Mouse (Mus musculus) activated CD4-positive, CD25-positive, alpha-beta regulatory T cell, adult 4 months (primary cell): ENCODE measurements around the gene Tex21. TPM values are rescaled to one million over a fixed set of nuclear protein-coding genes. Genes with fewer than 3 reads are reported as not detected.
"Not testable (repeated sequence)": the region's sequence is repeated elsewhere in the genome, so short reads cannot be mapped to it uniquely, and the experiment has no call there.

Experiments used
- ATAC-seq: one replicate; pipeline ENCODE4 v1.8.0; 2017
- polyA plus RNA-seq, 2 experiments: library from polyadenylated mRNA; unstranded; fragments of 100-300 nt; shearing (Covaris generic); gene quantifications; one replicate each; pipeline ENCODE4 v1.2.1; 2017

Tex21 gene
- polyA plus RNA-seq, 2 experiments from 2014 or later: not detected

GRCm38 (mm10) chr12:76194526-76194925 lies 52.0 kb downstream of the Tex21 start:
- ATAC-seq: no peak

DNA sequence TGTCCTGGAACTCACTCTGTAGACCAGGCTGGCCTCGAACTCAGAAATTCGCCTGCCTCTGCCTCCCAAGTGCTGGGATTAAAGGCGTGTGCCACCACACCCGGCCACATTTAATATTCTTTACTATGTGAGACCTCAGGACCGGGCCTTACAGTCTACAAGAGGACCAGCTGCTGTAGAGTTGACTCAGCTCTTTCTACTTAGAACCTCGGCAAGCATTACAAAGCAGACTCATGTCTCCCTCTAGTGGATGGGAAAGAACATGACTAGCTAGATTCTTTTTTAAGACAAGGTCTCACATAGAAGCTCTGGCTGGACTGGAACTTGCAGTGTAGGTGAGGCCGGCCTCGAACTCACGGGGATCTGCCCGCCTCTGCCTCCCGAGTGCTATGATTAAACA lies 55.6 kb downstream of the Tex21 start:
- peak; percentile 63 for ATAC-seq

GRCm38 (mm10) chr12:76187849-76188248 lies 58.7 kb downstream of the Tex21 start:
- no peak for ATAC-seq

DNA sequence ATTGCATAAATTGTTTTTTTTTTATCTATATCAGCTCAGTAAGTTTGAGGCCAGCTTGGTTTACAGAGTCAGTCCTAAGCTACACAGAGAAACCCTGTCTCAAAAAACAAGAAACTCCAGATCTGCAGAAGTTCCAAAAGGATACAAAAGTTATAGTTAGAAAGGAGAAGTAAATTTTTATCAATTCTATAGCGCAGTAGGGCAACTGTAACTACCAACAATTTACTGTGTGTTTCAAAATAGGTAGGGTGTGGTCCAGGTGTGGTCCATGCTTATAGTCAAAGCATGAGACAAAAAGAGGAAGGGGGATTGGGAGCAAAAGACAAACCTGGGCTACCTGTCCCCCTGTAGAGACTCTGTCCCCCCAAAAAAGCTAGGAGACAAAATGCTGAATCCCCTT lies 60.1 kb downstream of the Tex21 start:
- ATAC-seq: no peak

DNA sequence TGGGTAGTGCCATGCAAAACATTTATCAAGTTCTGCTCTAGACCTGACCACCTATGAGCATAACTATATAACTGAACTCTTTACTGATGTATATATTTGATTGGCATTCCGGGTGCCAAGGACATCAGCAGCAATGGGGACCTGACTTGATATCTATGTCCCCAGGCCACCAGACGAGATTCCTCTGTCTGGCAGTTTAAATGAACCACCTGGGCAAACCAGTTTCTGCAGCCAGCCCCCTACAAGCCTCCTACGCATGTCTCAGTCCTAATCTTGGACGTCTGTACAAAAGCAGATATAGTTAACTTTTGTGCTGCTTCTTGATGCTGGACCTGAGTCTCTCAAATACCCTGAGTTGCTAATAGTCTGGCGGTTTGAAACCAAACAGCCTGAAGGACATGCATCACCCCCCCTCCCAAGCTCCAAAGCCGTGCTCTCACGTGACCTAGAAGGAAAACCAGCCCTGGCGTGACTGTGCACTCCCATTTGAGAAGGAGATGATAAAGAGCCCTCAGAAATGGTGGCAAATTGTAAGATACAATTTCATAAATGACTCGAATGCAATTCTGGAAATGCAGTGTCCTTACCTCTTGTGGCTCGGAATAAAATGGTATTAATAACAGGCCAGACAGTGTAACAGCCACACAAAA lies 61.3 kb downstream of the Tex21 start:
- no peak for ATAC-seq

- ATAC-seq: no peak
Measured at GRCm38 (mm10) chr12:76184271-76184670, 62.3 kb downstream of the Tex21 start.

DNA sequence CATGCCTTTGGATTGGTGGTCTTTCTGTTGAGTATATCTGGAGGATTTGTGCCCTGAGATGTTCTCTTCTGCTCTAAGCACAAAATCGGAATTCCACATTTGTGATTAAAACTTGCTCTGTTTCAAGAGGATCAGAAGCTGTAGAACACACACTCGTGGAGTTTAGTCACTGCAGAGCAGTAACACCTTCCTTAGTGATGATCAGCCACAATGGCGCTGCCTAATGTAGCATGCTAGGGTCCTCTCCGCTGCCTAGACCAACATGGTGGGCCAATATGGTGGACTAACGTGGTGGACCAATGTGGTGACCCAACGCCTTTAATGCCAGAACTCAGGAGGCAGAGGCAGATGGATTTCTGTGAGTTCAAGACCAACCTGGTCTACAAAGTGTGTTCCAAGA lies 63.7 kb downstream of the Tex21 start:
- no peak for ATAC-seq

GRCm38 (mm10) chr12:76181471-76181870 lies 65.1 kb downstream of the Tex21 start:
- ATAC-seq: no peak

DNA sequence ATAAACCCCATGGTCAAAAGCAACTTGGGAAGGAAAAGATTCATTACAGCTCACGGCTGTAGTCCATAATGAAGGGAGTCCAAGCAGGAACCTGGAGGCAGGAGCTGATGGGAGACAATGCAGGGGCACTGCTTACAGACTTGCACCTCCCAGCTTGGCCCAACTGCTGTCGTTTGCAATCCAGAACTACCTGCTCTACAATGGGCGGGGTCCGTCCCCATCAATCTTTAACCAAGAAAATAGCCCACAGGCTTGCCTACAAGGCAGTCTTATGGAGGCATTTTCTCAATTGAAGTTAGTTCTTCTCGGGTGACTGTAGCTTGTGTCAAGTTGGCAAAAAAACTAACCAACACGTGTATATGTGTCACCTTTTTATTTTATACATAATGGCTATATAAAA lies 66.1 kb downstream of the Tex21 start:
- ATAC-seq: no peak

- ATAC-seq: no peak
Measured at GRCm38 (mm10) chr12:76179527-76179926, 67.0 kb downstream of the Tex21 start.

DNA sequence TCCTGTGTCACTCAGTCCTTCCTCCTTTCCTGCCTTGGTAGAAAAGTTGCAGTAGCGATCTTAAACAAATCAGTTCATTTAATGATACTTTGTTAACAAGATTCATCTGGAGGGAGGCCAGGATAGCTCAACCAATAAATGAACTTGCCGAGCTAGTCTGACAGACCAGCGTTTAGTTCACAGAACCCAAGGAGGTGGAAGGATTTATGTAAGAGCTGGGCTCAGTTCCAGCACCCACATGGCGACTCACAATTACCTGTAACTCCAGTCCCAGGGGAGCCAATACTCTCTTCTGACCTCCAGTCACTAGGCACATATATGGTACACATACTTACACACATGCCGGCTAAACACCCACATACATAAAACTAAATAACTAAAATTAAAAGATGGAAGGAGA lies 67.5 kb downstream of the Tex21 start:
- no peak for ATAC-seq

- peak; percentile 52 for ATAC-seq
Measured at GRCm38 (mm10) chr12:76177864-76178518, 68.6 kb downstream of the Tex21 start.

GRCm38 (mm10) chr12:76177000-76177863 lies 69.3 kb downstream of the Tex21 start, which contains the start of gene Esr2:
TSS of gene Esr2 (minus strand) at chr12:76177259.
- peak; percentile 57 for ATAC-seq

- ATAC-seq: no peak
Measured at GRCm38 (mm10) chr12:76165641-76166040, 80.9 kb downstream of the Tex21 start.

DNA sequence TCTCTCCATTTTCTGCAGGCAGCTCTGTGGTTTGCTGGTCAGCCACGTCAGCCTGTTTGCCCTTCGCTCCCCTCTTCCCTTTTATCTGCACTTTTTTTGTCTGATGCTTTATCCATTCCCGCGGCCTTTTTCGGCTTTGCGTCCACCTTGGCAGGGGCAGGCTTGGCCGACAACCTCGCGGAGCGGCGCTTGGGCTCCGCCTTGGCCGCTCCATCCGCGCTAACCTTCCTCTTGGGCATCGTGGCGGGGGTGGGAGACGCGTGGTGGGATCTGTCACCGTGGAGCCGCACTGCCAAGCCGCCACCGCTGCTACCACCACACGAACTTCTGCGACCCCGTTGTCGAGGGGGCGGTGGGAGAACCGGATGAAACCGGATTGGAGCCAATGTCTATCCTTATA lies 94.2 kb downstream of the Tex21 start:
- not testable (repeated sequence) for ATAC-seq

Other genes starting within 250 kb of the Tex21 start
- not detected for gene Esr2, start 69.5 kb downstream of the Tex21 start, polyA plus RNA-seq
- gene Mthfd1, start 8.6 kb upstream of the Tex21 start, polyA plus RNA-seq: 10 to 100 TPM; 24.4 to 35.0 TPM
- 1 to 10 TPM; 1.3 to 2.2 TPM for gene Akap5, start 78.1 kb upstream of the Tex21 start, polyA plus RNA-seq
- 10 to 100 TPM; 12.1 to 15.0 TPM for gene Zbtb25, start 122.9 kb upstream of the Tex21 start, polyA plus RNA-seq
- gene Zbtb1, start 123.5 kb upstream of the Tex21 start, polyA plus RNA-seq: 10 to 100 TPM; 25.6 to 26.1 TPM
- gene Hspa2, start 157.4 kb upstream of the Tex21 start, polyA plus RNA-seq: 1 to 10 TPM; 3.8 to 4.8 TPM
- not detected for gene Ppp1r36, start 170.8 kb upstream of the Tex21 start, polyA plus RNA-seq